In the genomic region with DNA sequence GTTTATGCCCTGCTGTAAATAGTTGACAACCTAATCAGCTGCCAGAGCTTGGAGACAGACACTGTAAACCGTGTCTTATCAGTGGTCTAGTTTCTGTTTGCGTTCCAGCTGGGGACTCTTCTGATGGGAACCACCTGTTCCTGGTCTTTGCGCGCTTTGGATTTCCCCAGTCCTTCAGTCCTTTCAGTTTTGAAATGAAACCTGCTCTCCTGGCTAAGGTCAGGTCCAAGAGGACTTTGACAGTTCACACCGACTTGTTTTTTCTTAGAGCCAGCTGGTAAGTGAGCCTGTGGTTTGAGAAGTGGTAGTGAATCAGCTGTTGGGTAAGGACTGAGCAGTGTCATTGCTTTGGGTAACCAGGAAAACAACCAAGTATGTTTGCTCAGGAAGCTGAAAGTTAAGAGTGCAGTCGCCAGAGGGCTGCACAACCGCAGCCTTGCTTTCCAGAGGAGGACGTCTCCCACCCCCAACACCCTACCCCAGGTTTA, we compare ENCODE assay signal across 8 mouse cellular contexts. TPM values are rescaled to one million over a fixed set of nuclear protein-coding genes. Genes with fewer than 3 reads are reported as not detected.
DNase-seq lines count a peak whose midpoint lies in the region; ATAC-seq lines count a peak whose summit lies in the region.

No protein-coding gene starts in this region.

- peaks cover 9% of the 10 kb centered on the region for H3K4me1 ChIP-seq in heart, embryonic 13.5 days
- H3K4me1 ChIP-seq in forebrain, embryonic 14.5 days (ENCODE audit: control insufficient read depth, insufficient read depth, low read length) = no peaks in the 10 kb centered on the region
- H3K4me1 ChIP-seq in forebrain, embryonic 15.5 days = no peaks in the 10 kb centered on the region
- H3K4me1 ChIP-seq in hindbrain, embryonic 11.5 days (replicated peaks; ENCODE audit: control insufficient read depth, insufficient read depth, low read length) = no peaks in the 10 kb centered on the region
- no peaks in the 10 kb centered on the region for H3K4me1 ChIP-seq in hindbrain, embryonic 12.5 days

- H3K9me3 ChIP-seq in heart, embryonic 13.5 days = no peaks in the 10 kb centered on the region
- no peaks in the 10 kb centered on the region for H3K9me3 ChIP-seq in forebrain, embryonic 14.5 days (replicated peaks; ENCODE audit: control insufficient read depth, low read length)
- H3K9me3 ChIP-seq in forebrain, embryonic 15.5 days = no peaks in the 10 kb centered on the region
- H3K9me3 ChIP-seq in hindbrain, embryonic 11.5 days (ENCODE audit: control insufficient read depth, low read length) = no peaks in the 10 kb centered on the region
- no peaks in the 10 kb centered on the region for H3K9me3 ChIP-seq in hindbrain, embryonic 12.5 days (replicated peaks)

- ATAC-seq in heart, embryonic 13.5 days (ENCODE audit: extremely low read depth, insufficient number of reproducible peaks, low FRiP score, low TSS enrichment) = no peak
- peak; percentile 92 for ATAC-seq in megakaryocyte-erythroid progenitor cell, adult 5-6 weeks (replicated peaks; ENCODE audit: low FRiP score, low TSS enrichment, poor library complexity, severe bottlenecking)
- ATAC-seq in forebrain, embryonic 14.5 days = no peak
- no peak for ATAC-seq in forebrain, embryonic 15.5 days (replicated peaks)
- no peak for ATAC-seq in hindbrain, embryonic 11.5 days (ENCODE audit: low FRiP score)
- no peak for ATAC-seq in hindbrain, embryonic 12.5 days (ENCODE audit: low FRiP score)

- no peaks in the 10 kb centered on the region for H3K27me3 ChIP-seq in heart, embryonic 13.5 days (replicated peaks)
- H3K27me3 ChIP-seq in forebrain, embryonic 14.5 days (replicated peaks; ENCODE audit: control insufficient read depth, insufficient read depth, low read length) = no peaks in the 10 kb centered on the region
- H3K27me3 ChIP-seq in forebrain, embryonic 15.5 days = no peaks in the 10 kb centered on the region
- H3K27me3 ChIP-seq in hindbrain, embryonic 11.5 days (ENCODE audit: control insufficient read depth, insufficient read depth, low read length) = no peaks in the 10 kb centered on the region
- H3K27me3 ChIP-seq in hindbrain, embryonic 12.5 days = no peaks in the 10 kb centered on the region

- peak overlapping the region; percentile 39 for H3K4me2 ChIP-seq in heart, embryonic 13.5 days
- H3K4me2 ChIP-seq in forebrain, embryonic 14.5 days (ENCODE audit: low read length) = no peak overlapping the region
- H3K4me2 ChIP-seq in forebrain, embryonic 15.5 days (replicated peaks) = no peak overlapping the region
- H3K4me2 ChIP-seq in hindbrain, embryonic 11.5 days (replicated peaks; ENCODE audit: low read depth, low read length) = no peak overlapping the region
- H3K4me2 ChIP-seq in hindbrain, embryonic 12.5 days (replicated peaks) = no peak overlapping the region

- H3K36me3 ChIP-seq in heart, embryonic 13.5 days = peaks cover 74% of the 10 kb centered on the region
- H3K36me3 ChIP-seq in forebrain, embryonic 14.5 days (ENCODE audit: control insufficient read depth, insufficient read depth, low read length) = peaks cover 74% of the 10 kb centered on the region
- H3K36me3 ChIP-seq in forebrain, embryonic 15.5 days = peaks cover 57% of the 10 kb centered on the region
- H3K36me3 ChIP-seq in hindbrain, embryonic 11.5 days (ENCODE audit: control insufficient read depth, insufficient read depth, low read length) = 0 out of 2 replicates have a peak, but pooled peaks cover 3% of the 10 kb centered on the region
- H3K36me3 ChIP-seq in hindbrain, embryonic 12.5 days = peaks cover 78% of the 10 kb centered on the region

- DNase-seq in c-Kit-negative CD71-positive TER-119-positive erythroid progenitor cells, embryonic 14.5 days (ENCODE audit: low read depth, low spot score) = peak; percentile 60
- peak; percentile 52 to 68 for DNase-seq in kidney, postnatal 36 days
- no peak for DNase-seq in forebrain, embryonic 14.5 days (ENCODE audit: low spot score)
- DNase-seq in hindbrain, embryonic 11.5 days (ENCODE audit: low spot score) = no peak

- peak overlapping the region; percentile 47 for H3K9ac ChIP-seq in heart, embryonic 13.5 days
- no peak overlapping the region for H3K9ac ChIP-seq in forebrain, embryonic 14.5 days (ENCODE audit: low read length)
- no peak overlapping the region for H3K9ac ChIP-seq in forebrain, embryonic 15.5 days (replicated peaks)
- H3K9ac ChIP-seq in hindbrain, embryonic 11.5 days (ENCODE audit: low read depth, low read length) = no peak overlapping the region
- H3K9ac ChIP-seq in hindbrain, embryonic 12.5 days = no peak overlapping the region

- peak overlapping the region; percentile 2; the same call in 1 of the 2 replicates for H3K4me3 ChIP-seq in heart, embryonic 13.5 days
- H3K4me3 ChIP-seq in forebrain, embryonic 14.5 days (ENCODE audit: low read depth, low read length) = no peak overlapping the region
- no peak overlapping the region for H3K4me3 ChIP-seq in forebrain, embryonic 15.5 days
- no peak overlapping the region for H3K4me3 ChIP-seq in hindbrain, embryonic 11.5 days (ENCODE audit: low read depth, low read length)
- H3K4me3 ChIP-seq in hindbrain, embryonic 12.5 days = no peak overlapping the region

- WGBS in heart, embryonic 13.5 days = 38% methylated on average over 8 of the region's 8 CpGs
- 92% methylated on average over 8 of the region's 8 CpGs for WGBS in forebrain, embryonic 14.5 days
- 95% methylated on average over 8 of the region's 8 CpGs for WGBS in forebrain, embryonic 15.5 days
- 85% methylated on average over 8 of the region's 8 CpGs for WGBS in hindbrain, embryonic 11.5 days
- WGBS in hindbrain, embryonic 12.5 days = 95% methylated on average over 8 of the region's 8 CpGs

- peak overlapping the region; percentile 48 for H3K27ac ChIP-seq in heart, embryonic 13.5 days (replicated peaks)
- H3K27ac ChIP-seq in forebrain, embryonic 14.5 days (ENCODE audit: low read depth, low read length) = no peak overlapping the region
- H3K27ac ChIP-seq in forebrain, embryonic 15.5 days (replicated peaks) = no peak overlapping the region
- H3K27ac ChIP-seq in hindbrain, embryonic 11.5 days (ENCODE audit: low read depth, low read length) = no peak overlapping the region
- H3K27ac ChIP-seq in hindbrain, embryonic 12.5 days = no peak overlapping the region

RNA-seq across cellular contexts. Expression of gene Pcbp1, which starts 21.8 kb away (rescaled TPM):
- 218 and 286 TPM in 2 replicates for polyA plus RNA-seq in heart, embryonic 13.5 days (2015; fragmentation: Nextera tagmentation; extraction: Ambion mirVana)
- total RNA-seq in megakaryocyte-erythroid progenitor cell, adult 5-6 weeks (2014; fragmentation: Nextera tagmentation) = 289 and 315 TPM in 2 replicates
- total RNA-seq in megakaryocyte-erythroid progenitor cell, adult 5-6 weeks (2017) = 118 and 123 TPM in 2 replicates
- 176 and 206 TPM in 2 replicates for polyA plus RNA-seq in forebrain, embryonic 14.5 days (2014; fragmentation: Nextera tagmentation; extraction: Ambion mirVana)
- polyA plus RNA-seq in forebrain, embryonic 15.5 days (2015; fragmentation: Nextera tagmentation; extraction: Ambion mirVana) = 409 and 412 TPM in 2 replicates
- polyA plus RNA-seq in hindbrain, embryonic 11.5 days (2014; fragmentation: Nextera tagmentation; extraction: Ambion mirVana) = 382 and 432 TPM in 2 replicates
- polyA plus RNA-seq in hindbrain, embryonic 12.5 days (2016; fragmentation: Nextera tagmentation; extraction: Ambion mirVana) = 557 and 561 TPM in 2 replicates

Comparison
In these comparisons a context has a peak if more than half of its experiments do, and no peak if none do; other contexts are left out.
1. DNase-seq: peak in c-Kit-negative CD71-positive TER-119-positive erythroid progenitor cells, embryonic 14.5 days (single experiment) and kidney, postnatal 36 days (2 of 2); none in forebrain, embryonic 14.5 days (single experiment) and hindbrain, embryonic 11.5 days (single experiment).